In genomic region chr2:141231011-141231668, GRCm38 (mm10) we compare ENCODE assay signal across 8 mouse cellular contexts.
DNase-seq lines count a peak whose midpoint lies in the region; ATAC-seq and TF ChIP-seq lines count a peak whose summit lies in the region.

No protein-coding gene starts in this region.

- H3K36me3 ChIP-seq in lung, embryonic 14.5 days (ENCODE audit: insufficient read depth) = no peaks in the 10 kb centered on the region
- no peaks in the 10 kb centered on the region for H3K36me3 ChIP-seq in embryonic facial prominence, embryonic 14.5 days (ENCODE audit: control insufficient read depth, insufficient read depth, low read length)
- no peaks in the 10 kb centered on the region for H3K36me3 ChIP-seq in neural tube, embryonic 11.5 days (ENCODE audit: control insufficient read depth, insufficient read depth, low read length)

- H3K4me2 ChIP-seq in lung, embryonic 14.5 days = peak overlapping the region; percentile 3; the same call in 1 of the 2 replicates
- peak overlapping the region; percentile 35 for H3K4me2 ChIP-seq in embryonic facial prominence, embryonic 14.5 days (ENCODE audit: low read depth, low read length)
- H3K4me2 ChIP-seq in neural tube, embryonic 11.5 days (ENCODE audit: low read depth) = no peak overlapping the region

- no peak overlapping the region for H3K9ac ChIP-seq in lung, embryonic 14.5 days
- no peak overlapping the region for H3K9ac ChIP-seq in embryonic facial prominence, embryonic 14.5 days (ENCODE audit: low read depth, low read length)
- H3K9ac ChIP-seq in neural tube, embryonic 11.5 days (ENCODE audit: low read length) = no peak overlapping the region

- H3K9me3 ChIP-seq in lung, embryonic 14.5 days (ENCODE audit: low read depth, low read length) = no peaks in the 10 kb centered on the region
- no peaks in the 10 kb centered on the region for H3K9me3 ChIP-seq in embryonic facial prominence, embryonic 14.5 days (ENCODE audit: control insufficient read depth, low read length)
- no peaks in the 10 kb centered on the region for H3K9me3 ChIP-seq in neural tube, embryonic 11.5 days (ENCODE audit: control insufficient read depth, low read length)

- WGBS in lung, embryonic 14.5 days = 15% methylated on average over 16 of the region's 16 CpGs
- 19% methylated on average over 16 of the region's 16 CpGs for WGBS in embryonic facial prominence, embryonic 14.5 days
- 40% methylated on average over 16 of the region's 16 CpGs for WGBS in neural tube, embryonic 11.5 days

- no peaks in the 10 kb centered on the region for H3K27me3 ChIP-seq in lung, embryonic 14.5 days (ENCODE audit: insufficient read depth, low read length)
- no peaks in the 10 kb centered on the region for H3K27me3 ChIP-seq in embryonic facial prominence, embryonic 14.5 days (replicated peaks; ENCODE audit: control insufficient read depth, insufficient read depth, low read length)
- no peaks in the 10 kb centered on the region for H3K27me3 ChIP-seq in neural tube, embryonic 11.5 days (ENCODE audit: control insufficient read depth, insufficient read depth, low read length)

- no peak overlapping the region for H3K4me3 ChIP-seq in lung, embryonic 14.5 days (ENCODE audit: low read depth, low read length)
- H3K4me3 ChIP-seq in embryonic facial prominence, embryonic 14.5 days (ENCODE audit: low read depth, low read length) = no peak overlapping the region
- no peak overlapping the region for H3K4me3 ChIP-seq in neural tube, embryonic 11.5 days (ENCODE audit: low read depth, low read length)

- no peaks in the 10 kb centered on the region for H3K4me1 ChIP-seq in lung, embryonic 14.5 days (ENCODE audit: insufficient read depth)
- peaks cover 27% of the 10 kb centered on the region for H3K4me1 ChIP-seq in embryonic facial prominence, embryonic 14.5 days (ENCODE audit: control insufficient read depth, insufficient read depth, low read length)
- H3K4me1 ChIP-seq in neural tube, embryonic 11.5 days (ENCODE audit: control insufficient read depth, insufficient read depth, low read length) = no peaks in the 10 kb centered on the region

- ATAC-seq in lung, embryonic 14.5 days (ENCODE audit: insufficient read depth) = peak; percentile 68; the same call in 1 of the 2 replicates
- ATAC-seq in embryonic facial prominence, embryonic 14.5 days (ENCODE audit: low read depth) = peak; percentile 65; the same call in 1 of the 2 replicates
- peak; percentile 63; the same call in 1 of the 2 replicates for ATAC-seq in neural tube, embryonic 11.5 days (ENCODE audit: insufficient read depth, low FRiP score, low TSS enrichment)

- TF ChIP-seq CTCF in lung, embryonic 14.5 days (IDR thresholded peaks at IDR 0.05; ENCODE audit: low read depth) = no peak

- peak; percentile 23 for DNase-seq in lung, embryonic 14.5 days
- DNase-seq in lung, postnatal 10 days = no peak
- peak; percentile 64 for DNase-seq in embryonic facial prominence, embryonic 14.5 days (ENCODE audit: low spot score)
- DNase-seq in layer of hippocampus, postnatal 10 days (ENCODE audit: low spot score in 2 of 2) = peak; percentile 11 to 20
- no peak for DNase-seq in neural tube, embryonic 11.5 days (ENCODE audit: low spot score)
- DNase-seq in testis, postnatal 10 days (ENCODE audit: low spot score) = no peak
- no peak for DNase-seq in natural killer cell, adult 2 months (ENCODE audit: low spot score in 2 of 2)
- no peak for DNase-seq in thymus, postnatal 4 days

- H3K27ac ChIP-seq in lung, embryonic 14.5 days (ENCODE audit: low read depth) = no peak overlapping the region
- H3K27ac ChIP-seq in embryonic facial prominence, embryonic 14.5 days (replicated peaks; ENCODE audit: low read depth, low read length) = peak overlapping the region; percentile 35; the same call in 1 of the 2 replicates
- H3K27ac ChIP-seq in neural tube, embryonic 11.5 days (ENCODE audit: low read depth, low read length) = no peak overlapping the region

Comparison
In these comparisons a context has a peak if more than half of its experiments do, and no peak if none do; other contexts are left out.
1. DNase-seq: peak in lung, embryonic 14.5 days (single experiment), embryonic facial prominence, embryonic 14.5 days (single experiment) and layer of hippocampus, postnatal 10 days (2 of 2); none in lung, postnatal 10 days (single experiment), neural tube, embryonic 11.5 days (single experiment), testis, postnatal 10 days (single experiment), natural killer cell, adult 2 months (0 of 2) and thymus, postnatal 4 days (single experiment).
2. Peak in every context shown above with its lines, with median percentiles within 50 percentile points of each other: ATAC-seq.